Mouse (Mus musculus) brown adipose tissue, adult 24 weeks (tissue): ENCODE data around the gene Pramef6. TPM values are rescaled to one million over a fixed set of nuclear protein-coding genes. Genes with fewer than 3 reads are reported as not detected.
"Not testable (repeated sequence)": the region's sequence is repeated elsewhere in the genome, so short reads cannot be mapped to it uniquely, and the experiment has no call there.

ENCODE experiments used
- H3K27ac ChIP-seq: fragments of 200-500 bp; replicated peaks from 2 replicates; pipeline ENCODE4 v1.5.1; 2012; ENCODE audit warnings: low read depth, mild to moderate bottlenecking, low read length
- H3K4me1 ChIP-seq: fragments of 200-500 bp; 2 replicates; pipeline ENCODE4 v1.6.1; 2012; ENCODE audit warnings: low read length, mixed read lengths; ENCODE audit not compliant: control insufficient read depth, insufficient read depth, insufficient read length
- H3K4me3 ChIP-seq: fragments of 200-500 bp; 2 replicates; pipeline ENCODE4 v1.5.1; 2012; ENCODE audit warnings: low read depth, mild to moderate bottlenecking, low read length, moderate library complexity; ENCODE audit not compliant: insufficient read depth
- polyA plus RNA-seq: library from polyadenylated mRNA; stranded (reverse); fragments of >200 nt; gene quantifications from 2 replicates; pipeline ENCODE4 v1.2.4, GENCODE M21; 2012; ENCODE audit not compliant: missing spikeins, insufficient read depth, insufficient read length

Pramef6 gene
- not detected in 2 replicates for polyA plus RNA-seq

DNA sequence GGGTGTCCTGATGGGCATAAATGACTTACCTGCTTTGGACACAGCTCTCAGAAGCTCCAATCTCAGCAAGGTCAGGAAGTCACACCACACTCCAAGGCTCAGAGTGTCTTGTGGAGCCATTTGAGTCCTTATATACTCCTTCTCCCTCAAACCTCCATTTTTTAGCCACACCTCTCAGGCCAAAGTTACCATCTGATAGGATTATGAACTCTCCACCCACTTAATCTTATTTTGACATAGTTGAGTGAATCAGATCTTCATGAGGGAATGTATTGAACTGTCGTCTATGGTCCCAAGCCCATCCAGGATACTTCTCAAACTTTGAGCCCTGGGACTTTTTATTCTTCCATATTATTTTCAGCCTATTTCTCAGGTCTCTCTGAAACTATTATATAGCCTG lies at the start of gene Pramef6:
TSS of gene Pramef6 (minus strand) at position 101 of the 400 bp plus-strand sequence.
- H3K27ac ChIP-seq, H3K4me1 ChIP-seq, H3K4me3 ChIP-seq: not testable (repeated sequence)

DNA sequence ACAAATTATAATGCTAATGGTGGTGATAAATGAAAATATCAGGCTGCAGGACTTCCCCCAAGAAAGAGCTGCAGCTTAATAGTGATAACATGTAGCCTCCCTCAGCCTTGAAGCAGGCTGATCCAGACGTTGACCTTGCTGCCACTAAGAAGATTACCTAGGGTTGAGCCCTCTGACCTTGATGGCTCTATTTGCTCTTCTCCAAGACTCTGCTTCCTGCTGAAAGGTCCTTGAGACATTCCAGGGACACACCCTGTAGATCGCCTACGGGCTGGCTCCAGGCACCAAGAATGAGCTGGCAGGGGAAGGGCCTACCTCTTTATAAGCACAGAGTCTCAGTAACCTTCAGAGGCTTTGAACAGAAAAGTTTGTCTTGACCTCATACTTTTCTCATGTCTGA lies 5.8 kb downstream of the Pramef6 start:
- not testable (repeated sequence) for H3K4me3 ChIP-seq, H3K4me1 ChIP-seq, H3K27ac ChIP-seq

DNA sequence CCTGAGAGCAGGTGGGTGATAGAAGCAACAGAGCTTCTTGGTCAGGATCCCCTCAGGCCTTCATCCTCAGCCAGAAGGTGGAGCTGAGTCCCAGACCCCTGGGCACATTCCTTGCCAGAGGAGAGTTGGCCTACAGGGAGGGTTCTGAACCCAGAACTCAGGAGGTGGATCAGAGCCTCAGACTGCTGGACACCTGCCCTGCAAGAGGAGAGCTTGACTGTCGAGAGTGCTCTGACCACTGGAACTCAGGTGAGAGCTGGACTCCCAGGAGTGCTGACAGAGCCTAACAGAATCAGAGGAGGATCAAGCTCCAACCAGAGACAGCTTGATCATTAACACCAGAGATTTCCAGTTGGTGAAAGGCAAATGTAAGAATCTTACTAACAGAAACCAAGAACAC lies 17.8 kb downstream of the Pramef6 start:
- not testable (repeated sequence) for H3K4me1 ChIP-seq, H3K4me3 ChIP-seq, H3K27ac ChIP-seq

DNA sequence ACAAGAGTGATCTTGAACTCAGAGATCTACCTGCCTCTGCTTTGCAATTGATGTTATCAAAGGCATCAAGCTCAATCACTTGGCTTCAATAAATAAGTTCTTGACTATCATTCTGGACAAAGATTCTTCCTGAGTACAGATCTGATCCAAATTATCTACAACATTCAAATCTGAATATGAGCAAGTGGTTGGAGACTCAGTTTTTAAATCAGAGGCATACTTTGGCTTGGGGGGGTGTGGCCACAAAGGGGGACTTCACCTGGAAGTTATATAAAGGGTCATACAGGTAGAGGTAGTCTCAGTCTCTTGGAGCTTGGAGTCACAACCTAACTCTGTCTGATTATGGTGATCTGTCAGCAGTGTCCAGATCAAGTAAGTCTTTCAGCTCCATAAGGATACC lies 54.0 kb downstream of the Pramef6 start, which contains the start of gene Gm13103:
TSS of gene Gm13103 (plus strand) at position 301 of the 400 bp plus-strand sequence.
- H3K27ac ChIP-seq, H3K4me3 ChIP-seq, H3K4me1 ChIP-seq: not testable (repeated sequence)

Other genes starting within 250 kb of the Pramef6 start
- not detected in 2 replicates for gene Gm13088, start 243.1 kb downstream of the Pramef6 start, polyA plus RNA-seq
- not detected in 2 replicates for gene Gm13089, start 197.7 kb downstream of the Pramef6 start, polyA plus RNA-seq
- not detected in 2 replicates for gene Gm13078, start 180.9 kb downstream of the Pramef6 start, polyA plus RNA-seq
- gene Gm13023, start 111.0 kb downstream of the Pramef6 start, polyA plus RNA-seq, result not detected in 2 replicates
- not detected in 2 replicates for gene Gm13084, start 84.3 kb downstream of the Pramef6 start, polyA plus RNA-seq
- not detected in 2 replicates for gene Gm13103, start 53.9 kb downstream of the Pramef6 start, polyA plus RNA-seq
- not detected in 2 replicates for gene Pramef25, start 50.6 kb upstream of the Pramef6 start, polyA plus RNA-seq
- gene Gm13101, start 66.6 kb upstream of the Pramef6 start, polyA plus RNA-seq, result not detected in 2 replicates
- not detected in 2 replicates for gene Pramef17, start 94.0 kb upstream of the Pramef6 start, polyA plus RNA-seq
- gene Pramel4, start 158.7 kb upstream of the Pramef6 start, polyA plus RNA-seq, result not detected in 2 replicates
- gene Gm13102, start 206.1 kb upstream of the Pramef6 start, polyA plus RNA-seq, result not detected in 2 replicates